Mouse (Mus musculus) gastrocnemius, postnatal 25 days (tissue): ENCODE measurements at regions not wholly inside any gene's neighbourhood (a gene's known extent, or its start where the extent isn't known, plus 50 kb on each side); places are given as distances from the start of the nearest gene placed in this dataset.

Experiments used
- DNase-seq: peaks from one replicate; pipeline ENCODE4 v3.0.0; 2022

DNA sequence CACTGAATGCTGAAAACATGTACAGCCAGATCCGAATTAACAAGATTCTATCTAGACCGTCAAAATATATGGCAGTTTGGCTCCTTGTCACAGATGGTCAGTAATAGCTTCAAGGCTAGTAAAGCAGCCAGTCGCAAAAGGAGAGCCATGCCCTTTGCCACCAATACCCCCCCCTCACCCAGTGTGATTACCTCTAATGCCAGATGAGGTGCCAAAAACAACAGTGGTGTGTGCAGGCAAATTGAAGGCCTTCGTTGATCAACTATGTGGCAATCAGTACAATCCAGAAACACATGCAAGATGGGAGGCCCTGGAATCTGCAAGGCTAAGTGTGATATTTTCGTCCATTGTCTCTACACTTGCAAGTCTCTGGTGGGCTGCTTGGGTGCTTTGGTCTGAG lies 75.8 kb upstream of the Kcnd3 start:
- no peak for DNase-seq

DNA sequence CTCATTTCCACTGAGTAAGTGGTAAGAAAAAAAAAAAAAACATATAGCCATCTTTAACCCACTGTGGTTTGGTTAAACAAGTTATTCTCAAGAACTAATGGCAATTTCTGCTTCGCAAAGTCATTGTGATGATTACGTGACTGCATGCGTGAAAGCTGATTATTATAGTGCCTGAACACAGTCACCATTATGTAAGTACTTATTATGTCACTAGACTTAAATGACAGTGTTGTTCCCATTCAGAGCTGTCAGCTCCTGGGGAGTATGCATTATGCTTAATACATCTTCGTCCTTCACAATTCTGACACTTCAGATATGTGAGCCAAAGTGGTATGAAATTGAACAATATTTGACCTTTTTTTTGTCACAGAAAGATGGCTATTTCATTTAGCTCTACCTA lies 71.3 kb upstream of the Kcnd3 start:
- no peak for DNase-seq

DNA sequence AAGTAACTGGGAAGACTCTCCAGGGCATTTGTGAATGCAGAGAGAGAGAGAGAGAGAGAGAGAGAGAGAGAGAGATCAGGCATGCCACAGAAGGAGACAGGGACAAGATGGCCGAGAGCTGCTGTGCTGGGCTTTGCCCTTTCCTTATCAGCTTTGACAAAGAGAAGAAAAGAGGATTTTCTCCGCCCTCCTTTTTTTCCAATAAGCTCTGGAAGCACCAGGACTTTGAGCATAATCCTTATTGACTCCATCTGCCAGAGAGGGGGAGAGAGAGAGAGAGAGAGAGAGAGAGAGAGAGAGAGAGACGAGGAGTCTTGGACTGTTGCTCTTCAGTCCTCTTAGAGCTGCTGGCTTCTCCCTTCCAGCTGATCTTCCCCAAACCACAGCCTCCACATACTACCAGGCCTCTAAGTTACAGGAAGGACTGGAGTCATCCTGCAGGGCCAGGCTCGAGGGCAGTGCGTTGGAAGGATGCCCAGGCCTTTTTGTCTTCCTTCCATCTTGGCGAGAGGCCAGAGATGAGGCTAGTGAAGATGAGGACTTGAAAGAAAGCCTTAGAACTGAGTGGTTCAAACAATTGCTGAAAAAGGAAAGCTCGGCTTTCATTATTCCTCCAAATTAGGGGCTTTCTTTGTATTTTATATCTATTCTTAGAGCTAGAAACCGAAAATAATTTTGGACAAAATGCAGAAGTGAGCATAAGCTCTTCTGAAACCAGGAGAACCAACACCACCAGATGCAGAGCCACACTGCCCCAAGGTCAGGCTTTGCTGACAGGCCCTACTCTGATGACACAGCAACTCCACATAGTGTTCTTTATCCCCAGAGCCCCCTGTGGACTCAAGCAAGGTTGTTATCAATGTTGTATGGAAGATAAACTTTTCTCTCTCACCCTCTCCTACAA lies 59.3 kb upstream of the Kcnd3 start:
- DNase-seq: peak; percentile 14
